Mouse (Mus musculus): ENCODE measurements around the gene Crisp2.

GRCm38 (mm10) chr17:40817340-40817943 is 10.6 kb upstream of the Crisp2 start:
- TF ChIP-seq POLR2A (IDR thresholded peaks at IDR 0.05; ENCODE audit: low read depth, low read length) (no peak), CTCF (conservative IDR thresholded peaks at IDR 0.05; ENCODE audit: insufficient read depth, insufficient read length, low read depth, low read length) (no peak)
